Mouse (Mus musculus): ENCODE results near the gene Hps5.

DNA sequence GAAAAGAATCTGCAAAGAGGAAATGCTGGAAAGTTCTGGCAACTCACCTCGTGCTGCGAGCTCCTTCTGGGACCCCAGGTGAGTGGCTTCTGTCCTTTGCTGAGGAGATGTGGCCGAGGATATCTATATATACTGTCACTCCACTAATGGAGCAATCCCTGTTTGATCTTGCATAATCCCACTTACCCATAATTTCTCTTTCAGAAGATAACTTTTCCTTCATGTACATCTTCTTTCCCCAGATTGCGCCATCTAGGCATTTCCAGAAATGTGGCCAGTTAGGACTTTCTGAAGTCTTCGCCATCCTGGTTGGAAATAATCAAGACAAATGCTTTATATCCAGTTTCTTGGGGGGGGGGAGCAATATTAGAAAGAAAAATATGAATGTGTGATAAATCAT, 80.3 kb downstream of the Hps5 start, which contains the start of gene Saa3:
- TF ChIP-seq CTCF (conservative IDR thresholded peaks at IDR 0.05; ENCODE audit: low read length) = no peak
- no peak for TF ChIP-seq NANOG (IDR thresholded peaks at IDR 0.05; ENCODE audit: borderline replicate concordance, low read length)

All from E14TG2a.4 (cell line).